Mouse (Mus musculus) regulatory T cell (primary cell): ENCODE measurements around the gene Samd8.

Experiments
- in situ Hi-C: fragments of 300-600 bp; cut with MboI, MseI; formaldehyde crosslinking; loops from one replicate; pipeline ENCODE4 v1.15.1; 2025; ENCODE audit warnings: high pct_unique_total_duplicates

The Samd8 gene

GRCm38 (mm10) chr14:21790585-21791251 is 40.4 kb downstream of the Samd8 start:
- in situ Hi-C loops, result no loop called here

GRCm38 (mm10) chr14:21791722-21792121 is 41.4 kb downstream of the Samd8 start:
- in situ Hi-C loops, result no loop called here

GRCm38 (mm10) chr14:21792250-21792649 is 41.9 kb downstream of the Samd8 start:
- in situ Hi-C loops, result no loop called here

- in situ Hi-C loops, result no loop called here
Observed at GRCm38 (mm10) chr14:21800641-21801040, 50.3 kb downstream of the Samd8 start.

- in situ Hi-C loops, result no loop called here
Observed at GRCm38 (mm10) chr14:21801624-21802023, 51.3 kb downstream of the Samd8 start.

- in situ Hi-C loops, result no loop called here
Observed at GRCm38 (mm10) chr14:21802543-21803206, 52.3 kb downstream of the Samd8 start.

GRCm38 (mm10) chr14:21806203-21806602 is 55.9 kb downstream of the Samd8 start:
- in situ Hi-C loops, result no loop called here

GRCm38 (mm10) chr14:21806631-21807160 is 56.4 kb downstream of the Samd8 start:
- in situ Hi-C loops, result no loop called here

GRCm38 (mm10) chr14:21808208-21808922 is 58.0 kb downstream of the Samd8 start:
- in situ Hi-C loops, result no loop called here

- in situ Hi-C loops, result no loop called here
Observed at GRCm38 (mm10) chr14:21809418-21809817, 59.1 kb downstream of the Samd8 start.

GRCm38 (mm10) chr14:21811301-21811700 is 61.0 kb downstream of the Samd8 start:
- in situ Hi-C loops, result loop anchor here (5.0 kb wide), 1 partner anchor 41 kb away; no protein-coding TSS in a partner anchor

GRCm38 (mm10) chr14:21811744-21812393 is 61.5 kb downstream of the Samd8 start:
- in situ Hi-C loops, result loop anchor here (5.0 kb wide), 1 partner anchor 40 kb away; no protein-coding TSS in a partner anchor

- in situ Hi-C loops, result loop anchor here (5.0 kb wide), 1 partner anchor 40 kb away; no protein-coding TSS in a partner anchor
Observed at GRCm38 (mm10) chr14:21812590-21813162, 62.3 kb downstream of the Samd8 start.

- in situ Hi-C loops, result loop anchor here (5.0 kb wide), 1 partner anchor 39 kb away; no protein-coding TSS in a partner anchor
Observed at GRCm38 (mm10) chr14:21813216-21813615, 62.9 kb downstream of the Samd8 start.

- in situ Hi-C loops, result loop anchor here (5.0 kb wide), 1 partner anchor 38 kb away; no protein-coding TSS in a partner anchor
Observed at GRCm38 (mm10) chr14:21813847-21814246, 63.5 kb downstream of the Samd8 start.

GRCm38 (mm10) chr14:21814606-21815005 is 64.3 kb downstream of the Samd8 start:
- in situ Hi-C loops, result loop anchor here (5.0 kb wide), 1 partner anchor 38 kb away; no protein-coding TSS in a partner anchor

GRCm38 (mm10) chr14:21816255-21816654 is 65.9 kb downstream of the Samd8 start:
- in situ Hi-C loops, result no loop called here

GRCm38 (mm10) chr14:21817453-21817852 is 67.1 kb downstream of the Samd8 start:
- in situ Hi-C loops, result no loop called here

GRCm38 (mm10) chr14:21820880-21821505 is 70.7 kb downstream of the Samd8 start:
- in situ Hi-C loops, result no loop called here

GRCm38 (mm10) chr14:21822307-21822706 is 72.0 kb downstream of the Samd8 start:
- in situ Hi-C loops, result no loop called here
